Mouse (Mus musculus): ENCODE results near the gene Ccdc177. TPM values are rescaled to one million over a fixed set of nuclear protein-coding genes. Genes with fewer than 3 reads are reported as not detected.
A peak's percentile ranks its signal among the peaks of the same experiment; 100 is the strongest.

The Ccdc177 gene
- total and polyA plus RNA-seq, 3 experiments: not detected

DNA sequence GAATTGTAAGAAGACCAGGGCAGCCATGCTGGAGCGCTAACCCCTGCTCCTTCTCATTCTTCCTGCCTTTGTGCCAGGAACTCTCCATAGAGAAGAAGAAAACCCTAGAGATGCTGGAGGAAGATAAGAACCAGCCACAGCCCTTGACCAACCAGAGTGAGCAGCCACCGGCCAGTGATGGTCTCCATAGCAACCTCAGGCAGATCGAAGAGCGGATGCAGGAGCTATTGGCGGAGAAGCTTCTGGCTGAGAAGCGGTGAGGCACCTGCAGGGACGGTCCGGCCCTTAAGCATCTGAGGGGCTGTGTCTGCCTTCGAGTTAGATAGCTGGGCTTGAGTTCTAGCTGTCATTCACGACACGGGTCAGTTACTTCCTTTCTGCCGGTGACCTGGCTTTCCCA is 40.0 kb downstream of the Ccdc177 start:
- no peak overlapping the region for H3K9ac ChIP-seq (ENCODE audit: control insufficient read depth, low read depth, low read length, poor library complexity, severe bottlenecking)
- no peak overlapping the region for H3K27ac ChIP-seq (ENCODE audit: control insufficient read depth, low read depth, low read length)
- H3K79me2 ChIP-seq (ENCODE audit: control insufficient read depth, insufficient read depth, low read length, poor library complexity): no peaks in the 10 kb centered on the region
- no peak for DNase-seq (ENCODE audit: low read depth, low spot score)
- no peaks in the 10 kb centered on the region for H3K27me3 ChIP-seq (ENCODE audit: control insufficient read depth in 1 of 2, insufficient read depth in 2 of 2, low read length in 2 of 2)
- TF ChIP-seq RCOR1 (IDR thresholded peaks at IDR 0.05; ENCODE audit: low read depth, low read length) (no peak), MAFK (IDR thresholded peaks at IDR 0.05; ENCODE audit: borderline replicate concordance, low read depth, low read length) (no peak), GATA1 (IDR thresholded peaks at IDR 0.05; ENCODE audit: low read depth, low read length) (peak; percentile 17; the same call in 1 of the 2 replicates)
- no peak overlapping the region for H3K4me3 ChIP-seq (ENCODE audit: control insufficient read depth in 1 of 2, insufficient read depth in 1 of 2, low read depth in 2 of 2, low read length in 2 of 2)
- H3K36me3 ChIP-seq (ENCODE audit: control insufficient read depth in 1 of 2, insufficient read depth in 2 of 2, low read length in 2 of 2): peaks cover 0 to 7% of the 10 kb centered on the region in 2 experiments; a peak in 2 of 4 replicates
- peaks cover 12 to 24% of the 10 kb centered on the region in 2 experiments for H3K4me1 ChIP-seq (ENCODE audit: control insufficient read depth in 1 of 2, insufficient read depth in 2 of 2, low read length in 2 of 2)
- H3K9me3 ChIP-seq (replicated peaks; ENCODE audit: insufficient read depth, low read length): no peaks in the 10 kb centered on the region

DNA sequence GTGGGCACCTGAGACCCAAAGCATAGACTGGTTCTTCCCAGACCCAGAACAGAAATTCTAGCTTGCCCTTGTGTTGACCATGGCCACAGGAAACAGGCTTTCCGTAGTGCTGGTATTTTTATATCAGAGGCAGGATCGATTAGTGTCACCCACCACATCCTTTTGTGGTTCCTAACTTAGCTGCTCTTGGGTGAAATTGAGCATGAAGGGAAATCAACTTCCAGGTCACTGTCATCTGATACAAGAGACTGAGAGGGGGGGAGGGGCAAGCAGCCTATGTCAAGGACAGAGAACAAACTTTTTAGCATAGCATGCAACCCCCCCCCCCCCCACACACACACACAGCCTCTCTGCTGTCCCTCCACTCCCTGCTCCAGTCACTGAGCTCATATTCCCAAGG is 41.3 kb downstream of the Ccdc177 start:
- DNase-seq (ENCODE audit: low read depth, low spot score): peak; percentile 39
- Histone ChIP-seq H3K9ac (ENCODE audit: control insufficient read depth, low read depth, low read length, poor library complexity, severe bottlenecking) (no peak overlapping the region), H3K9me3 (replicated peaks; ENCODE audit: insufficient read depth, low read length) (no peaks in the 10 kb centered on the region), H3K4me3 (ENCODE audit: control insufficient read depth in 1 of 2, insufficient read depth in 1 of 2, low read depth in 2 of 2, low read length in 2 of 2) (no peak overlapping the region), H3K27ac (ENCODE audit: control insufficient read depth, low read depth, low read length) (no peak overlapping the region), H3K4me1 (ENCODE audit: control insufficient read depth in 1 of 2, insufficient read depth in 2 of 2, low read length in 2 of 2) (peaks cover 12 to 24% of the 10 kb centered on the region in 2 experiments), H3K27me3 (ENCODE audit: control insufficient read depth in 1 of 2, insufficient read depth in 2 of 2, low read length in 2 of 2) (no peaks in the 10 kb centered on the region), H3K36me3 (ENCODE audit: control insufficient read depth in 1 of 2, insufficient read depth in 2 of 2, low read length in 2 of 2) (peaks cover 0 to 7% of the 10 kb centered on the region in 2 experiments; a peak in 2 of 4 replicates), H3K79me2 (ENCODE audit: control insufficient read depth, insufficient read depth, low read length, poor library complexity) (no peaks in the 10 kb centered on the region)
- TF ChIP-seq EP300 (IDR thresholded peaks at IDR 0.05; ENCODE audit: low read depth in 1 of 2, low read length in 2 of 2) (peak in 1 of 2 experiments; percentile 20; a peak in 2 of 4 replicates), TBP (IDR thresholded peaks at IDR 0.05; ENCODE audit: low read depth, low read length) (no peak), MAZ (IDR thresholded peaks at IDR 0.05; ENCODE audit: low read depth, low read length) (no peak), MEF2A (IDR thresholded peaks at IDR 0.05; ENCODE audit: extremely low read depth, insufficient replicate concordance, low read depth, low read length, poor library complexity, severe bottlenecking) (no peak)

DNA sequence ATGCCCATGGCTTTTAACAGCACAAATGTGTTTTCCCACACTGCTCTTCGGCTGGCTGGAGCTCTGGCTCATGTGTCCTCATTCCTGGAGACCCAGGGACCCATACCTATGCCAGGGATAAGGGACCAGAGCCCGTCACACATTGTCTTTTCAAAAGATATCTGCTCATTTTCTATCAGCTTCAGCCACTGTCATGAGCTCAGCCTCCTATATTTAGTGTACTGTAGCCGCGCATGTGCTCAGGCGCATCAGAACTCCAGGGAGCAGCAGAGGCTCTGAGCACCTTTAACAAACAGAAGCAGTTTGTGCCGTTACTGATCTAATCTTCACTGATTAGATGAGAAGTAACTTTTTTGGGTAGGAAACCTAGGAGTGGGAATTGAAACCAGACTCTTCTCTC is 44.6 kb downstream of the Ccdc177 start:
- no peaks in the 10 kb centered on the region for H3K79me2 ChIP-seq (ENCODE audit: control insufficient read depth, insufficient read depth, low read length, poor library complexity)
- H3K4me1 ChIP-seq (ENCODE audit: control insufficient read depth in 1 of 2, insufficient read depth in 2 of 2, low read length in 2 of 2): peaks cover 12 to 24% of the 10 kb centered on the region in 2 experiments
- peaks cover 1 to 5% of the 10 kb centered on the region in 2 experiments; a peak in 3 of 4 replicates for H3K27me3 ChIP-seq (ENCODE audit: control insufficient read depth in 1 of 2, insufficient read depth in 2 of 2, low read length in 2 of 2)
- DNase-seq (ENCODE audit: low read depth, low spot score): no peak
- no peak overlapping the region for H3K27ac ChIP-seq (ENCODE audit: control insufficient read depth, low read depth, low read length)
- H3K4me3 ChIP-seq (ENCODE audit: control insufficient read depth in 1 of 2, insufficient read depth in 1 of 2, low read depth in 2 of 2, low read length in 2 of 2): no peak overlapping the region; a peak in 1 of 4 replicates
- TF ChIP-seq NRF1 (IDR thresholded peaks at IDR 0.05; ENCODE audit: insufficient read depth, low read depth, low read length, poor library complexity, severe bottlenecking): peak; percentile 32; the same call in 1 of the 2 replicates
- no peak for TF ChIP-seq TCF12 (IDR thresholded peaks at IDR 0.05; ENCODE audit: low read depth, low read length)
- TF ChIP-seq EP300 (IDR thresholded peaks at IDR 0.05; ENCODE audit: low read depth in 1 of 2, low read length in 2 of 2): no peak
- no peak for TF ChIP-seq ZKSCAN1 (IDR thresholded peaks at IDR 0.05; ENCODE audit: low read depth, low read length)
- no peaks in the 10 kb centered on the region for H3K9me3 ChIP-seq (replicated peaks; ENCODE audit: insufficient read depth, low read length)
- peaks cover 0 to 7% of the 10 kb centered on the region in 2 experiments; a peak in 2 of 4 replicates for H3K36me3 ChIP-seq (ENCODE audit: control insufficient read depth in 1 of 2, insufficient read depth in 2 of 2, low read length in 2 of 2)
- H3K9ac ChIP-seq (ENCODE audit: control insufficient read depth, low read depth, low read length, poor library complexity, severe bottlenecking): no peak overlapping the region
